Mouse (Mus musculus) intestine, embryonic 15.5 days (tissue): ENCODE measurements around the gene Obsl1. TPM values are rescaled to one million over a fixed set of nuclear protein-coding genes. Genes with fewer than 3 reads are reported as not detected.

Experiments
- ATAC-seq: fragments of 200-750 bp; cut with Nextera tagmentation; 2 replicates; pipeline ENCODE4 v1.8.0; 2017; ENCODE audit warnings: moderate TSS enrichment, moderate library complexity
- H3K27ac ChIP-seq: fragments of 300-500 bp; sonication (generic); 2 replicates; pipeline ENCODE4 v1.5.1; 2015; ENCODE audit warnings: mild to moderate bottlenecking, inconsistent platforms
- H3K27me3 ChIP-seq: fragments of 300-500 bp; sonication (generic); replicated peaks from 2 replicates; pipeline ENCODE4 v1.6.1; 2015; ENCODE audit warnings: inconsistent platforms
- H3K36me3 ChIP-seq: fragments of 300-500 bp; sonication (generic); 2 replicates; pipeline ENCODE4 v1.6.1; 2015; ENCODE audit warnings: inconsistent platforms
- H3K4me1 ChIP-seq: fragments of 300-500 bp; sonication (generic); replicated peaks from 2 replicates; pipeline ENCODE4 v1.6.1; 2015; ENCODE audit warnings: inconsistent platforms
- H3K4me2 ChIP-seq: fragments of 300-500 bp; sonication (generic); replicated peaks from 2 replicates; pipeline ENCODE4 v1.6.1; 2015; ENCODE audit warnings: mild to moderate bottlenecking, inconsistent platforms
- H3K4me3 ChIP-seq: fragments of 300-500 bp; sonication (generic); replicated peaks from 2 replicates; pipeline ENCODE4 v1.5.1; 2015; ENCODE audit warnings: inconsistent platforms
- H3K9ac ChIP-seq: fragments of 300-500 bp; sonication (generic); 2 replicates; pipeline ENCODE4 v1.6.1; 2015; ENCODE audit warnings: inconsistent platforms
- H3K9me3 ChIP-seq: fragments of 300-500 bp; sonication (generic); 2 replicates; pipeline ENCODE4 v1.6.1; 2016; ENCODE audit warnings: inconsistent platforms
- WGBS: fragments of 180-500 bp; shearing (Covaris S2); methylation state at CpG from one replicate; pipeline ENCODE4 v1.1.7; 2015; 5-methylcytosine and 5-hydroxymethylcytosine counted together
- polyA plus RNA-seq: library from polyadenylated mRNA; unstranded; fragments of >200 nt; fragmentation: Nextera tagmentation; extraction: Ambion mirVana; gene quantifications from 2 replicates; pipeline ENCODE4 v1.2.1, GENCODE M21; 2015

Gene Obsl1
- 70.3 and 70.5 TPM in 2 replicates for polyA plus RNA-seq

- peaks cover 40% of the 10 kb centered on the region for H3K4me1 ChIP-seq
- H3K36me3 ChIP-seq, result peaks cover 15% of the 10 kb centered on the region
- H3K27me3 ChIP-seq, result no peaks in the 10 kb centered on the region
- H3K4me3 ChIP-seq, result peak within 1 kb of the TSS; percentile 76
- peak; percentile 90 for ATAC-seq
- H3K4me2 ChIP-seq, result peak within 1 kb of the TSS; percentile 80
- peak within 1 kb of the TSS; percentile 98 for H3K27ac ChIP-seq
- H3K9ac ChIP-seq, result peak within 1 kb of the TSS; percentile 80
- no peaks in the 10 kb centered on the region for H3K9me3 ChIP-seq
- under 1% methylated on average over 60 of the region's 65 CpGs for WGBS
Measured at GRCm38 (mm10) chr1:75505956-75506831, at the start of gene Obsl1. Gene Obsl1, minus strand, starts transcription at chr1:75506452.

- Histone ChIP-seq H3K9me3 (no peaks in the 10 kb centered on the region), H3K4me2 (no peak overlapping the region), H3K36me3 (0 out of 2 replicates have a peak, but pooled peaks cover 4% of the 10 kb centered on the region), H3K4me1 (peaks cover 10% of the 10 kb centered on the region), H3K27me3 (no peaks in the 10 kb centered on the region), H3K27ac (no peak overlapping the region), H3K4me3 (no peak overlapping the region), H3K9ac (no peak overlapping the region)
- no peak for ATAC-seq
- 84% methylated on average over 7 of the region's 7 CpGs for WGBS
Measured at GRCm38 (mm10) chr1:75555680-75556079, 49.4 kb upstream of the Obsl1 start.

- H3K9ac ChIP-seq, result no peak overlapping the region
- H3K36me3 ChIP-seq, result 0 out of 2 replicates have a peak, but pooled peaks cover 4% of the 10 kb centered on the region
- no peaks in the 10 kb centered on the region for H3K27me3 ChIP-seq
- WGBS, result 79% methylated on average over 15 of the region's 15 CpGs
- H3K27ac ChIP-seq, result no peak overlapping the region
- H3K4me2 ChIP-seq, result no peak overlapping the region
- peaks cover 5% of the 10 kb centered on the region for H3K4me1 ChIP-seq
- ATAC-seq, result no peak
- H3K4me3 ChIP-seq, result no peak overlapping the region
- no peaks in the 10 kb centered on the region for H3K9me3 ChIP-seq
Measured at GRCm38 (mm10) chr1:75550586-75550985, 44.3 kb upstream of the Obsl1 start.

GRCm38 (mm10) chr1:75549289-75550279 lies 43.3 kb upstream of the Obsl1 start:
- WGBS, result 75% methylated on average over 17 of the region's 17 CpGs
- H3K27me3 ChIP-seq, result no peaks in the 10 kb centered on the region
- H3K4me2 ChIP-seq, result no peak overlapping the region
- no peak overlapping the region for H3K9ac ChIP-seq
- ATAC-seq, result no peak
- H3K4me3 ChIP-seq, result no peak overlapping the region
- H3K36me3 ChIP-seq, result 0 out of 2 replicates have a peak, but pooled peaks cover 4% of the 10 kb centered on the region
- peaks cover 5% of the 10 kb centered on the region for H3K4me1 ChIP-seq
- no peaks in the 10 kb centered on the region for H3K9me3 ChIP-seq
- H3K27ac ChIP-seq, result no peak overlapping the region

GRCm38 (mm10) chr1:75548871-75549270 lies 42.6 kb upstream of the Obsl1 start:
- peaks cover 5% of the 10 kb centered on the region for H3K4me1 ChIP-seq
- no peak overlapping the region for H3K4me2 ChIP-seq
- H3K27me3 ChIP-seq, result no peaks in the 10 kb centered on the region
- no peak overlapping the region for H3K27ac ChIP-seq
- 0 out of 2 replicates have a peak, but pooled peaks cover 4% of the 10 kb centered on the region for H3K36me3 ChIP-seq
- no peak overlapping the region for H3K9ac ChIP-seq
- WGBS, result 89% methylated on average over 17 of the region's 17 CpGs
- no peak overlapping the region for H3K4me3 ChIP-seq
- H3K9me3 ChIP-seq, result no peaks in the 10 kb centered on the region
- ATAC-seq, result no peak

GRCm38 (mm10) chr1:75548083-75548482 lies 41.8 kb upstream of the Obsl1 start:
- no peak for ATAC-seq
- no peaks in the 10 kb centered on the region for H3K27me3 ChIP-seq
- WGBS, result 98% methylated on average over 3 of the region's 3 CpGs
- peaks cover 5% of the 10 kb centered on the region for H3K4me1 ChIP-seq
- no peak overlapping the region for H3K9ac ChIP-seq
- no peak overlapping the region for H3K27ac ChIP-seq
- H3K36me3 ChIP-seq, result 0 out of 2 replicates have a peak, but pooled peaks cover 3% of the 10 kb centered on the region
- H3K4me3 ChIP-seq, result no peak overlapping the region
- H3K9me3 ChIP-seq, result no peaks in the 10 kb centered on the region; the same call in 1 of the 2 replicates
- H3K4me2 ChIP-seq, result no peak overlapping the region

GRCm38 (mm10) chr1:75547351-75547750 lies 41.1 kb upstream of the Obsl1 start:
- H3K4me2 ChIP-seq, result peak overlapping the region; percentile 87
- H3K9me3 ChIP-seq, result no peaks in the 10 kb centered on the region; the same call in 1 of the 2 replicates
- 0 out of 2 replicates have a peak, but pooled peaks cover 2% of the 10 kb centered on the region for H3K36me3 ChIP-seq
- H3K27me3 ChIP-seq, result no peaks in the 10 kb centered on the region
- H3K4me3 ChIP-seq, result no peak overlapping the region
- ATAC-seq, result no peak
- H3K4me1 ChIP-seq, result peaks cover 5% of the 10 kb centered on the region
- H3K9ac ChIP-seq, result no peak overlapping the region
- no peak overlapping the region for H3K27ac ChIP-seq
- 95% methylated on average over 13 of the region's 13 CpGs for WGBS

GRCm38 (mm10) chr1:75545965-75546956 lies 40.0 kb upstream of the Obsl1 start, which contains the start of gene Slc4a3:
Gene Slc4a3, plus strand, starts transcription at chr1:75546266.
- H3K27me3 ChIP-seq, result no peaks in the 10 kb centered on the region
- H3K9me3 ChIP-seq, result no peaks in the 10 kb centered on the region; the same call in 1 of the 2 replicates
- H3K36me3 ChIP-seq, result no peaks in the 10 kb centered on the region
- H3K27ac ChIP-seq, result peak within 1 kb of the TSS; percentile 62
- 1% methylated on average over 62 of the region's 64 CpGs for WGBS
- ATAC-seq, result peak; percentile 92
- peaks cover 5% of the 10 kb centered on the region for H3K4me1 ChIP-seq
- H3K9ac ChIP-seq, result peak within 1 kb of the TSS; percentile 81
- peak within 1 kb of the TSS; percentile 75 for H3K4me3 ChIP-seq
- H3K4me2 ChIP-seq, result peak within 1 kb of the TSS; percentile 87

- Histone ChIP-seq H3K9ac (no peak overlapping the region), H3K4me3 (no peak overlapping the region), H3K4me1 (peaks cover 5% of the 10 kb centered on the region), H3K9me3 (no peaks in the 10 kb centered on the region; the same call in 1 of the 2 replicates), H3K36me3 (no peaks in the 10 kb centered on the region), H3K27ac (no peak overlapping the region), H3K4me2 (no peak overlapping the region), H3K27me3 (no peaks in the 10 kb centered on the region)
- WGBS, result 83% methylated on average over 6 of the region's 6 CpGs
- ATAC-seq, result no peak
Measured at GRCm38 (mm10) chr1:75544351-75544750, 38.1 kb upstream of the Obsl1 start.

- 86% methylated on average over 7 of the region's 7 CpGs for WGBS
- Histone ChIP-seq H3K36me3 (0 out of 2 replicates have a peak, but pooled peaks cover under 1% of the 10 kb centered on the region), H3K4me1 (peaks cover 5% of the 10 kb centered on the region), H3K27ac (no peak overlapping the region), H3K9ac (no peak overlapping the region), H3K9me3 (no peaks in the 10 kb centered on the region; the same call in 1 of the 2 replicates), H3K27me3 (no peaks in the 10 kb centered on the region), H3K4me2 (no peak overlapping the region), H3K4me3 (no peak overlapping the region)
- no peak for ATAC-seq
Measured at GRCm38 (mm10) chr1:75541496-75541895, 35.2 kb upstream of the Obsl1 start.
